Mouse (Mus musculus) myocyte (in vitro differentiated cells): ENCODE results near the gene Prss27. TPM values are rescaled to one million over a fixed set of nuclear protein-coding genes. Genes with fewer than 3 reads are reported as not detected.

Experiments
- H3K27me3 ChIP-seq: one replicate; pipeline ENCODE4 v1.6.1; 2011; ENCODE audit not compliant: control insufficient read depth, insufficient read depth, insufficient read length
- H3K36me3 ChIP-seq: one replicate; pipeline ENCODE4 v1.6.1; 2011; ENCODE audit not compliant: control insufficient read depth, insufficient read depth
- H3K4me2 ChIP-seq: one replicate; pipeline ENCODE4 v1.6.1; 2011; ENCODE audit warnings: low read depth, control low read depth
- H3K4me3 ChIP-seq: one replicate; pipeline ENCODE4 v1.5.1; 2011; ENCODE audit warnings: mild to moderate bottlenecking, control low read depth, moderate library complexity
- H3K79me2 ChIP-seq: one replicate; pipeline ENCODE4 v1.6.1; 2011; ENCODE audit not compliant: control insufficient read depth, insufficient read depth
- H3ac ChIP-seq: one replicate; pipeline ENCODE4 v1.6.1; 2011; ENCODE audit not compliant: control insufficient read depth, insufficient read length
- CEBPB ChIP-seq: IDR thresholded peaks from 2 replicates; pipeline ENCODE4 v1.6.1; 2011; ENCODE audit warnings: mild to moderate bottlenecking, moderate library complexity; ENCODE audit not compliant: poor library complexity, insufficient read depth, severe bottlenecking
- E2F4 ChIP-seq: IDR thresholded peaks from one replicate; pipeline ENCODE4 v1.6.1; 2011; ENCODE audit warnings: mild to moderate bottlenecking, control low read depth, moderate library complexity; ENCODE audit not compliant: insufficient read depth
- MAX ChIP-seq: IDR thresholded peaks from one replicate; pipeline ENCODE4 v1.6.1; 2011; ENCODE audit warnings: low read depth, mild to moderate bottlenecking, control low read depth
- MYOD1 ChIP-seq, 3 experiments: IDR thresholded peaks; one replicate each; pipeline ENCODE4 v1.6.1; 2011; ENCODE audit warnings: control low read depth in 2 of 3, low read depth in 2 of 3, mild to moderate bottlenecking in 2 of 3, moderate library complexity in 1 of 3; ENCODE audit not compliant: insufficient read length in 2 of 3, control insufficient read depth in 1 of 3
- MYOG ChIP-seq, 3 experiments: IDR thresholded peaks; one replicate each; pipeline ENCODE4 v1.6.1; 2011; ENCODE audit warnings: control low read depth in 2 of 3, low read depth in 2 of 3, mild to moderate bottlenecking in 2 of 3; ENCODE audit not compliant: insufficient read length in 2 of 3, control insufficient read depth in 1 of 3, insufficient read depth in 1 of 3
- POLR2A ChIP-seq: IDR thresholded peaks from one replicate; pipeline ENCODE4 v1.6.1; 2011; ENCODE audit warnings: low read depth, mild to moderate bottlenecking, control low read depth, moderate library complexity; ENCODE audit not compliant: insufficient read length
- POLR2AphosphoS2 ChIP-seq: IDR thresholded peaks from one replicate; pipeline ENCODE4 v1.6.1; 2011; ENCODE audit warnings: low read depth, control low read depth; ENCODE audit not compliant: insufficient read length
- REST ChIP-seq: IDR thresholded peaks from one replicate; pipeline ENCODE4 v1.6.1; 2011; ENCODE audit warnings: mild to moderate bottlenecking, control low read depth, moderate library complexity; ENCODE audit not compliant: insufficient read depth, insufficient read length
- SRF ChIP-seq: IDR thresholded peaks from one replicate; pipeline ENCODE4 v1.6.1; 2011; ENCODE audit warnings: low read depth; ENCODE audit not compliant: control insufficient read depth, insufficient read length
- TCF12 ChIP-seq: IDR thresholded peaks from one replicate; pipeline ENCODE4 v1.6.1; 2011; ENCODE audit warnings: mild to moderate bottlenecking, control low read depth; ENCODE audit not compliant: poor library complexity, insufficient read depth, severe bottlenecking
- TCF3 ChIP-seq: IDR thresholded peaks from one replicate; pipeline ENCODE4 v1.6.1; 2011; ENCODE audit warnings: low read depth, control low read depth; ENCODE audit not compliant: insufficient read length
- USF1 ChIP-seq: IDR thresholded peaks from one replicate; pipeline ENCODE4 v1.6.1; 2011; ENCODE audit warnings: low read depth, mild to moderate bottlenecking, control low read depth, moderate library complexity
- polyA plus RNA-seq: library from polyadenylated mRNA; unstranded; fragments of >200 nt; fragmentation: generic; extraction: Trizol; gene quantifications from one replicate; pipeline ENCODE4 v1.2.1, GENCODE M21; 2012; ENCODE audit warnings: missing spikeins

Prss27 gene
- polyA plus RNA-seq, 1 experiment = 0.14 TPM

- H3K36me3 ChIP-seq = peaks cover 4% of the 10 kb centered on the region
- H3K79me2 ChIP-seq = peaks cover 93% of the 10 kb centered on the region
- H3K4me3 ChIP-seq = no peak overlapping the region
- no peak overlapping the region for H3K4me2 ChIP-seq
- no peak overlapping the region for H3ac ChIP-seq
- TF ChIP-seq TCF3 (no peak), USF1 (no peak), E2F4 (no peak)
- no peaks in the 10 kb centered on the region for H3K27me3 ChIP-seq
These were observed 30.3 kb downstream of the Prss27 start for GRCm38 (mm10) chr17:24068271-24068670.

GRCm38 (mm10) chr17:24069531-24069930, 31.6 kb downstream of the Prss27 start:
- Histone ChIP-seq H3K4me2 (no peak overlapping the region), H3K27me3 (no peaks in the 10 kb centered on the region), H3ac (no peak overlapping the region), H3K79me2 (peaks cover 80% of the 10 kb centered on the region), H3K4me3 (no peak overlapping the region), H3K36me3 (peaks cover 4% of the 10 kb centered on the region)
- TF ChIP-seq USF1 (no peak), SRF (no peak), E2F4 (no peak), POLR2AphosphoS2 (no peak), MYOD1 (IDR thresholded peaks at IDR 0.05; ENCODE audit: control insufficient read depth in 1 of 3, insufficient read length in 2 of 3, low read depth in 2 of 3) (no peak), TCF3 (no peak), REST (no peak), TCF12 (no peak), MYOG (IDR thresholded peaks at IDR 0.05; ENCODE audit: control insufficient read depth in 1 of 3, insufficient read depth in 1 of 3, insufficient read length in 2 of 3, low read depth in 2 of 3) (no peak), POLR2A (no peak), CEBPB (no peak), MAX (no peak)

GRCm38 (mm10) chr17:24072919-24073696, 35.2 kb downstream of the Prss27 start, which contains the start of gene Kctd5:
Gene Kctd5, minus strand, starts transcription at chr17:24073485.
- H3K79me2 ChIP-seq = peaks cover 50% of the 10 kb centered on the region
- H3K4me3 ChIP-seq = peak within 1 kb of the TSS; percentile 71
- TF ChIP-seq POLR2AphosphoS2 = peak; percentile 92
- TF ChIP-seq TCF3 = no peak
- TF ChIP-seq POLR2A = peak; percentile 78
- TF ChIP-seq MYOD1 (IDR thresholded peaks at IDR 0.05; ENCODE audit: control insufficient read depth in 1 of 3, insufficient read length in 2 of 3, low read depth in 2 of 3) = peak in 1 of 3 experiments; percentile 6
- TF ChIP-seq MAX = no peak
- TF ChIP-seq E2F4 = no peak
- TF ChIP-seq SRF = peak; percentile 61
- TF ChIP-seq USF1 = peak; percentile 27
- no peak for TF ChIP-seq TCF12
- no peak for TF ChIP-seq CEBPB
- TF ChIP-seq MYOG (IDR thresholded peaks at IDR 0.05; ENCODE audit: control insufficient read depth in 1 of 3, insufficient read depth in 1 of 3, insufficient read length in 2 of 3, low read depth in 2 of 3) = peak in 1 of 3 experiments; percentile 21
- no peak for TF ChIP-seq REST
- H3ac ChIP-seq = peak within 1 kb of the TSS; percentile 89
- peaks cover 14% of the 10 kb centered on the region for H3K36me3 ChIP-seq
- no peaks in the 10 kb centered on the region for H3K27me3 ChIP-seq
- peak within 1 kb of the TSS; percentile 82 for H3K4me2 ChIP-seq

GRCm38 (mm10) chr17:24077101-24077500, 39.2 kb downstream of the Prss27 start:
- Histone ChIP-seq H3K4me3 (no peak overlapping the region), H3ac (no peak overlapping the region), H3K79me2 (peaks cover 10% of the 10 kb centered on the region), H3K27me3 (no peaks in the 10 kb centered on the region), H3K4me2 (no peak overlapping the region), H3K36me3 (peaks cover 25% of the 10 kb centered on the region)
- TF ChIP-seq USF1 (no peak), TCF3 (no peak), SRF (no peak), MYOD1 (IDR thresholded peaks at IDR 0.05; ENCODE audit: control insufficient read depth in 1 of 3, insufficient read length in 2 of 3, low read depth in 2 of 3) (no peak), CEBPB (no peak), POLR2A (no peak), MYOG (IDR thresholded peaks at IDR 0.05; ENCODE audit: control insufficient read depth in 1 of 3, insufficient read depth in 1 of 3, insufficient read length in 2 of 3, low read depth in 2 of 3) (no peak), MAX (no peak), REST (no peak), E2F4 (no peak), POLR2AphosphoS2 (no peak), TCF12 (no peak)

GRCm38 (mm10) chr17:24084593-24084992, 46.6 kb downstream of the Prss27 start:
- Histone ChIP-seq H3K4me3 (no peak overlapping the region), H3K27me3 (no peaks in the 10 kb centered on the region), H3K4me2 (no peak overlapping the region), H3ac (no peak overlapping the region), H3K36me3 (peaks cover 30% of the 10 kb centered on the region), H3K79me2 (no peaks in the 10 kb centered on the region)
- TF ChIP-seq TCF3 (no peak), SRF (no peak), REST (no peak), MYOD1 (IDR thresholded peaks at IDR 0.05; ENCODE audit: control insufficient read depth in 1 of 3, insufficient read length in 2 of 3, low read depth in 2 of 3) (no peak), TCF12 (no peak), MYOG (IDR thresholded peaks at IDR 0.05; ENCODE audit: control insufficient read depth in 1 of 3, insufficient read depth in 1 of 3, insufficient read length in 2 of 3, low read depth in 2 of 3) (no peak), MAX (no peak), CEBPB (no peak), USF1 (no peak), POLR2A (no peak), POLR2AphosphoS2 (no peak), E2F4 (no peak)
